Mouse (Mus musculus): ENCODE measurements around the gene Cdc20.

GRCm38 (mm10) chr4:118416329-118416728 lies 20.8 kb downstream of the Cdc20 start:
- TF ChIP-seq CTCF (IDR thresholded peaks at IDR 0.05; ENCODE audit: extremely low read depth, insufficient read depth, low read length) (no peak), POLR2A (IDR thresholded peaks at IDR 0.05; ENCODE audit: extremely low read depth, insufficient read depth, low read length) (no peak)
